Mouse (Mus musculus) intestine, embryonic 16.5 days (tissue): ENCODE measurements around the gene Clta. TPM values are rescaled to one million over a fixed set of nuclear protein-coding genes. Genes with fewer than 3 reads are reported as not detected.

Experiments used
- ATAC-seq: fragments of 200-750 bp; cut with Nextera tagmentation; 2 replicates; pipeline ENCODE4 v1.8.0; 2017; ENCODE audit warnings: moderate TSS enrichment, moderate library complexity
- H3K27ac ChIP-seq: fragments of 300-500 bp; sonication (generic); 2 replicates; pipeline ENCODE4 v1.5.1; 2014; ENCODE audit warnings: mild to moderate bottlenecking, low read length
- H3K27me3 ChIP-seq: fragments of 300-500 bp; sonication (generic); replicated peaks from 2 replicates; pipeline ENCODE4 v1.6.1; 2014; ENCODE audit warnings: low read length, control low read depth, mixed read lengths; ENCODE audit not compliant: control insufficient read depth, insufficient read depth
- H3K36me3 ChIP-seq: fragments of 300-500 bp; sonication (generic); 2 replicates; pipeline ENCODE4 v1.6.1; 2014; ENCODE audit warnings: low read length, control low read depth; ENCODE audit not compliant: control insufficient read depth, insufficient read depth
- H3K4me1 ChIP-seq: fragments of 300-500 bp; sonication (generic); 2 replicates; pipeline ENCODE4 v1.6.1; 2014; ENCODE audit warnings: low read length, control low read depth, mixed read lengths; ENCODE audit not compliant: control insufficient read depth, insufficient read depth
- H3K4me2 ChIP-seq: fragments of 300-500 bp; sonication (generic); 2 replicates; pipeline ENCODE4 v1.6.1; 2014; ENCODE audit warnings: low read depth, low read length, control low read depth
- H3K4me3 ChIP-seq: fragments of 300-500 bp; sonication (generic); 2 replicates; pipeline ENCODE4 v1.5.1; 2014; ENCODE audit warnings: mild to moderate bottlenecking, low read length
- H3K9ac ChIP-seq: fragments of 300-500 bp; sonication (generic); 2 replicates; pipeline ENCODE4 v1.6.1; 2014; ENCODE audit warnings: low read depth, low read length
- H3K9me3 ChIP-seq: fragments of 300-500 bp; sonication (generic); 2 replicates; pipeline ENCODE4 v1.6.1; 2016; ENCODE audit warnings: low read length, control low read depth; ENCODE audit not compliant: control insufficient read depth
- WGBS: fragments of 180-500 bp; shearing (Covaris S2); extraction: QIAGEN DNeasy Blood & Tissue Kit; methylation state at CpG from one replicate; pipeline ENCODE4 v1.1.7; 2014; 5-methylcytosine and 5-hydroxymethylcytosine counted together
- polyA plus RNA-seq: library from polyadenylated mRNA; unstranded; fragments of >200 nt; fragmentation: Nextera tagmentation; extraction: Ambion mirVana; gene quantifications from 2 replicates; pipeline ENCODE4 v1.2.1, GENCODE M21; 2015

Gene Clta
- polyA plus RNA-seq, 1 experiment from 2014 or later, result 241 TPM

GRCm38 (mm10) chr4:43978521-43979443, 25.5 kb upstream of the Clta start:
- Histone ChIP-seq H3K36me3 (no peaks in the 10 kb centered on the region), H3K4me3 (no peak overlapping the region), H3K9me3 (no peaks in the 10 kb centered on the region), H3K27ac (peak overlapping the region; percentile 29), H3K27me3 (no peaks in the 10 kb centered on the region), H3K4me1 (peaks cover 8% of the 10 kb centered on the region), H3K9ac (no peak overlapping the region), H3K4me2 (no peak overlapping the region)
- WGBS, result 42% methylated on average over 17 of the region's 17 CpGs
- ATAC-seq, result peak; percentile 63

- H3K27ac ChIP-seq, result no peak overlapping the region
- H3K4me1 ChIP-seq, result peaks cover 8% of the 10 kb centered on the region
- no peaks in the 10 kb centered on the region for H3K9me3 ChIP-seq
- 66% methylated on average over 3 of the region's 3 CpGs for WGBS
- H3K9ac ChIP-seq, result no peak overlapping the region
- ATAC-seq, result no peak
- H3K4me3 ChIP-seq, result no peak overlapping the region
- H3K4me2 ChIP-seq, result no peak overlapping the region
- no peaks in the 10 kb centered on the region for H3K27me3 ChIP-seq
- H3K36me3 ChIP-seq, result no peaks in the 10 kb centered on the region
Observed at GRCm38 (mm10) chr4:43979746-43980145, 24.5 kb upstream of the Clta start.

- no peak for ATAC-seq
Observed at GRCm38 (mm10) chr4:43980236-43980635, 24.0 kb upstream of the Clta start.

DNA sequence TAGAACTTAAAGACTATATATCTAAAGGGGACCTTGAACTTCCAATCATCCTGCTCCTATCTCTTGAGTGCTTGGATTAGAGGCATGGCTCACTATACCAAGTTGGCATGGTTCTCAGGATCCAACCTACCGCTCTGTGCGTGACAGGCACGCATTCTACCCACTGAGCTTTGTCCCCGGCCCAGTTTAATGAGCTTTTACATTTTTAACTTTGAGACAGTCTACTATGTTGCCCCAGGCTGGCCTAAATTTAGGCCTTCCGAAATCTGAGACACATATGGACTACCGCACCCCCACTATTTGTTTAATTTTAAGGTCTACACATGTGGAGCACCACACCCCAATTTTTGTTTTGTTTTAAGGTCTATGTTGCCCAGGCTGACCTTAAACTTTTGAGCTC, 23.4 kb upstream of the Clta start:
- Histone ChIP-seq H3K4me1 (peaks cover 8% of the 10 kb centered on the region), H3K36me3 (no peaks in the 10 kb centered on the region), H3K27me3 (no peaks in the 10 kb centered on the region), H3K4me2 (no peak overlapping the region), H3K9ac (no peak overlapping the region), H3K4me3 (no peak overlapping the region), H3K9me3 (no peaks in the 10 kb centered on the region), H3K27ac (no peak overlapping the region)
- WGBS, result 96% methylated on average over 6 of the region's 6 CpGs
- ATAC-seq, result no peak

More at GRCm38 (mm10) chr4:43980236-43980635, 24.0 kb upstream of the Clta start:
- no peaks in the 10 kb centered on the region for H3K36me3 ChIP-seq
- no peaks in the 10 kb centered on the region for H3K27me3 ChIP-seq
- H3K4me2 ChIP-seq, result no peak overlapping the region
- no peak overlapping the region for H3K4me3 ChIP-seq
- no peak overlapping the region for H3K9ac ChIP-seq
- H3K9me3 ChIP-seq, result no peaks in the 10 kb centered on the region
- peaks cover 8% of the 10 kb centered on the region for H3K4me1 ChIP-seq
- 79% methylated on average over 4 of the region's 4 CpGs for WGBS
- H3K27ac ChIP-seq, result no peak overlapping the region

DNA sequence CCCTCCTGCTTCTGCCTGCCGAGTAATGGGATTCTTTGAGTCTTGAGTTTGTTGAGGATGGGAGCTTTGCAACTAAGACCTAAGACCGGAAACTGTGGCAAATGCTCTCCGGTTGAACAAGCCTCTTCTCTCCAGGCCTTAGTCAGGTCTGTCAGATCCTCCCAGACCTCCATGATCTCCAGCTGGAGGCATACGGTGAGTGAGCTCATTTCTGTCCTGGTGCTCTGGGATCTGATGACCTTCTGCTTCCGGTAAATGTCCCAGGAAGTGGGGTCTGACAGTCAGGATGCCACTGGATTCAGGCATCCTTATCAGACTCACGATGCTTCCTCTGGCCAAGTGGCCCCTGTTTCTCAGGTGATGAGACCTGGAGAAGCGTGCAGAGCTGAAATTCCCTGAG, 23.0 kb upstream of the Clta start:
- Histone ChIP-seq H3K36me3 (no peaks in the 10 kb centered on the region), H3K4me1 (peaks cover 8% of the 10 kb centered on the region), H3K27me3 (no peaks in the 10 kb centered on the region), H3K27ac (no peak overlapping the region), H3K9me3 (no peaks in the 10 kb centered on the region), H3K4me3 (no peak overlapping the region), H3K9ac (no peak overlapping the region), H3K4me2 (no peak overlapping the region)
- 86% methylated on average over 7 of the region's 7 CpGs for WGBS
- ATAC-seq, result no peak

DNA sequence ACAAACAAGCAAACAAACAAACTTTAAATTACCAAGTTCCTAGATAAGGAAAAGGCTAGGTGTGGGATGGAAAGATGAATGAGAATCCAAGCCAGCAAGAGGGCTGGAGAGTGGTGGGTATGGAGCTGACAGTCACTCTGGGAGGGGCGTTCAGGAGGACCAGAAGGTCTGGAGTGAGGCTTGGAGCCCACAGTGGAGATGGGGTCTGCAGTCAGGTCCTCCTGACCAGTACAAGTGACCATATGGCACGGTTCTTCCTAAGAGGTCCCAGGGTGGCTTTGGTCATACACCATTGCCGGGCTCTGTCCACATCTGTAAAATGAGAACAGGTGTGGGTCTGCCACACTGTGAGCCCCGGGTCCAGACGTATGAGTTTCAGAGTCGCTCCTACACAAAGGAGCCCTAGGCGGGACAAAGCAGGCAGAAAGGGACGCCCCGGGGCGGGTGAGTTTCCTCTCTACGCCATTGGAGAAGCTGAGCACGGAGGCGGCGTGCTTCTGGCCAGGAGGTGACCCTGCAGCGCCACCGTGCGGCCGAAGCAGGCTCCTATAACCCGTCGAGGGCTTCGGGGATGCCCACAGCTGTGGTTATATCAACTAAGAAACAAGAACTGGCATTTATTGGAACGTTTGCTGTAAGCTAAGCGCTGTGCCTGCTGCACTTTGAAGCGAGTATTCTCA, 22.1 kb upstream of the Clta start:
- peaks cover 8% of the 10 kb centered on the region for H3K4me1 ChIP-seq
- peak overlapping the region; percentile 68 for H3K4me2 ChIP-seq
- WGBS, result 1% methylated on average over 24 of the region's 24 CpGs
- H3K4me3 ChIP-seq, result peak overlapping the region; percentile 36
- H3K9me3 ChIP-seq, result no peaks in the 10 kb centered on the region
- no peaks in the 10 kb centered on the region for H3K27me3 ChIP-seq
- peak; percentile 94 for ATAC-seq
- H3K9ac ChIP-seq, result peak overlapping the region; percentile 50
- H3K27ac ChIP-seq, result no peak overlapping the region
- H3K36me3 ChIP-seq, result no peaks in the 10 kb centered on the region

DNA sequence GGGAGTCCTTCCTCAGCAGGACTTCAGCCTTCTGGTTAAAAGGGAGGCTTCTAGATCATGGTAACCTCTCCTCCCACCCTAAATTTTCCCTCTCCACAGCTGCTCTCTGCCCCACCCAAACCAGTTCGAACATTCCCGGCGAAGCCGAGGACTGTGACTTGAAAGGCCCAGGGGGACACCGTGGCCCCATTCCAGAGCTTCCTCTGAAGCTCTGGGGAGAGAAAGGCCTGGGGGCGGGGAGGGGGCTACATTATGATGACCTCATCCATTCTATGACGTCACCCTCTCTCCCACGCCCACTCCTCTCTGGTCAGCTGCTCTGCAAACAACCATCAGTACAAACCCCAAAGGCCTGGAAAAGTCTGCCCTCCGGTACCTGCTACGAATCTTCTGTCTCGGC, 21.1 kb upstream of the Clta start, which contains the start of gene Ccin:
Gene Ccin (plus strand): TSS at position 303 of the 400 bp plus-strand sequence.
- WGBS, result 81% methylated on average over 11 of the region's 11 CpGs
- Histone ChIP-seq H3K9ac (peak within 1 kb of the TSS; percentile 50), H3K4me2 (peak within 1 kb of the TSS; percentile 68), H3K36me3 (no peaks in the 10 kb centered on the region), H3K4me1 (peaks cover 8% of the 10 kb centered on the region), H3K4me3 (peak within 1 kb of the TSS; percentile 36), H3K9me3 (no peaks in the 10 kb centered on the region), H3K27me3 (no peaks in the 10 kb centered on the region), H3K27ac (no peak within 1 kb of the TSS)
- no peak for ATAC-seq

GRCm38 (mm10) chr4:43983756-43984155, 20.5 kb upstream of the Clta start:
- Histone ChIP-seq H3K4me3 (no peak overlapping the region), H3K9me3 (no peaks in the 10 kb centered on the region), H3K27me3 (no peaks in the 10 kb centered on the region), H3K27ac (no peak overlapping the region), H3K4me1 (peaks cover 4% of the 10 kb centered on the region; the same call in 1 of the 2 replicates), H3K9ac (no peak overlapping the region), H3K4me2 (no peak overlapping the region), H3K36me3 (no peaks in the 10 kb centered on the region)
- no peak for ATAC-seq
- WGBS, result 92% methylated on average over 22 of the region's 22 CpGs

- Histone ChIP-seq H3K4me1 (no peaks in the 10 kb centered on the region), H3K36me3 (no peaks in the 10 kb centered on the region), H3K9ac (no peak overlapping the region), H3K27ac (no peak overlapping the region), H3K9me3 (no peaks in the 10 kb centered on the region), H3K4me2 (no peak overlapping the region), H3K4me3 (no peak overlapping the region), H3K27me3 (no peaks in the 10 kb centered on the region)
- no peak for ATAC-seq
- 91% methylated on average over 19 of the region's 19 CpGs for WGBS
Observed at GRCm38 (mm10) chr4:43984326-43984725, 19.9 kb upstream of the Clta start.
